Mouse (Mus musculus) embryonic facial prominence, embryonic 11.5 days (tissue): ENCODE measurements around the gene 1700012B07Rik. TPM values are rescaled to one million over a fixed set of nuclear protein-coding genes. Genes with fewer than 3 reads are reported as not detected.

Experiments
- ATAC-seq: fragments of 200-750 bp; cut with Nextera tagmentation; replicated peaks from 2 replicates; pipeline ENCODE4 v1.8.0; 2017; ENCODE audit warnings: low read depth; ENCODE audit not compliant: insufficient number of reproducible peaks, low FRiP score, low TSS enrichment
- DNase-seq: peaks from one replicate; pipeline ENCODE4 v3.0.0-alpha.2; 2015; ENCODE audit warnings: low spot score
- H3K27ac ChIP-seq: fragments of 300-500 bp; sonication (generic); replicated peaks from 2 replicates; pipeline ENCODE4 v1.5.1; 2014; ENCODE audit warnings: mild to moderate bottlenecking, low read depth, low read length, control low read depth
- H3K27me3 ChIP-seq: fragments of 300-500 bp; sonication (generic); 2 replicates; pipeline ENCODE4 v1.6.1; 2014; ENCODE audit warnings: mild to moderate bottlenecking, low read length, moderate library complexity, mixed read lengths; ENCODE audit not compliant: control insufficient read depth, insufficient read depth
- H3K36me3 ChIP-seq: fragments of 300-500 bp; sonication (generic); replicated peaks from 2 replicates; pipeline ENCODE4 v1.6.1; 2014; ENCODE audit warnings: low read depth, mild to moderate bottlenecking, low read length, moderate library complexity, mixed read lengths; ENCODE audit not compliant: control insufficient read depth, insufficient read depth
- H3K4me1 ChIP-seq: fragments of 300-500 bp; sonication (generic); 2 replicates; pipeline ENCODE4 v1.6.1; 2014; ENCODE audit warnings: low read length, mixed read lengths; ENCODE audit not compliant: control insufficient read depth, insufficient read depth
- H3K4me2 ChIP-seq: fragments of 300-500 bp; sonication (generic); 2 replicates; pipeline ENCODE4 v1.6.1; 2014; ENCODE audit warnings: low read depth, mild to moderate bottlenecking, control low read depth, low read length, moderate library complexity
- H3K4me3 ChIP-seq: fragments of 300-500 bp; sonication (generic); 2 replicates; pipeline ENCODE4 v1.5.1; 2014; ENCODE audit warnings: low read depth, low read length, control low read depth
- H3K9ac ChIP-seq: fragments of 300-500 bp; sonication (generic); replicated peaks from 2 replicates; pipeline ENCODE4 v1.6.1; 2014; ENCODE audit warnings: mild to moderate bottlenecking, control low read depth, low read length
- H3K9me3 ChIP-seq: fragments of 300-500 bp; sonication (generic); replicated peaks from 2 replicates; pipeline ENCODE4 v1.6.1; 2016; ENCODE audit warnings: mild to moderate bottlenecking, low read length, inconsistent platforms, mixed read lengths; ENCODE audit not compliant: control insufficient read depth
- WGBS: fragments of 180-500 bp; shearing (Covaris S2); extraction: QIAGEN DNeasy Blood & Tissue Kit; methylation state at CpG from one replicate; pipeline ENCODE4 v1.1.7; 2014; 5-methylcytosine and 5-hydroxymethylcytosine counted together
- polyA plus RNA-seq: library from polyadenylated mRNA; unstranded; fragments of >200 nt; fragmentation: Nextera tagmentation; extraction: Ambion mirVana; gene quantifications from 2 replicates; pipeline ENCODE4 v1.2.1, GENCODE M21; 2014

Gene 1700012B07Rik
- polyA plus RNA-seq, 1 experiment from 2014 or later, result not detected

DNA sequence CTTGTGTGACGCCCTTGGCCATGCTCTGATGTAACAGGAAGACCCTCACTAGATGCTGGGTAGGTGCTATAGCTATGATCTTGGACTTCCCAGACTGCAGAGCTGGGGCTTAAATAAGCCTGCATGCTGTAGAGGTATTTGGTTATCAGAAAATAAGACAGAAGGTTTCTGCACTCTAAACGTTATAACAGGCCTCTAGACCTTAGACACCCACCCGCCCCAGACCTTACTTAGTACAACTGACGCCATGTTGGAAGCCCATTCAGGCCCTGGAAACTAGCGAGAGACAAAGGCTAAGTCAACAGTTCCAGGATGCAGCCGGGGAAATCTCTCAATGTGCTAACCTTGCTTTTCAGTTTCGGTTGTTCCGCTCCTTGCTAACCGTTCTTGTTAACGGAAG is 44.2 kb upstream of the 1700012B07Rik start:
- 85% methylated on average over 10 of the region's 10 CpGs for WGBS
- H3K9me3 ChIP-seq, result no peaks in the 10 kb centered on the region
- no peak for ATAC-seq

DNA sequence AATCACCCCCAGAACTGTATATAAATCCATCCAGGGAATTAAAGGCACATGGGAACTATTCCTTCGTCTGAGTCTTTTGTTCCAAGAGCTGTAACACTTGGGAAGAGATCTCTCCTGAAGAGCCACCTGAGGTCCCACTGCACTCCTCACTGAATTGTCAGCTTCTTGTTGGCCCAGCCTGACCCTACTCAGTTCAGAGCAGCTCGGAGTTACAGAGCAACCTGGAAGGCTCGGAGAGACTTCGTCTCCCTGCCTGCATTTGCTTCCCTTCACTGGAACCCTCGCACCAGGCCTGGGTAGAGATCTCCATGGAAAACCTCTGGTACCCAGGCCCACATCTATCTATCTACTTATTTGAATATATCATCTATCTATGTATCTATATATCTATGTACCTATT is 40.0 kb upstream of the 1700012B07Rik start:
- Histone ChIP-seq H3K27me3 (no peaks in the 10 kb centered on the region), H3K9ac (no peak overlapping the region)
- WGBS, result 82% methylated on average over 5 of the region's 5 CpGs

More for the DNA sequence above, 44.2 kb upstream of the 1700012B07Rik start:
- Histone ChIP-seq H3K27ac (no peak overlapping the region), H3K27me3 (no peaks in the 10 kb centered on the region), H3K4me1 (no peaks in the 10 kb centered on the region), H3K4me3 (no peak overlapping the region), H3K4me2 (no peak overlapping the region), H3K36me3 (no peaks in the 10 kb centered on the region), H3K9ac (no peak overlapping the region)
- DNase-seq, result no peak

DNA sequence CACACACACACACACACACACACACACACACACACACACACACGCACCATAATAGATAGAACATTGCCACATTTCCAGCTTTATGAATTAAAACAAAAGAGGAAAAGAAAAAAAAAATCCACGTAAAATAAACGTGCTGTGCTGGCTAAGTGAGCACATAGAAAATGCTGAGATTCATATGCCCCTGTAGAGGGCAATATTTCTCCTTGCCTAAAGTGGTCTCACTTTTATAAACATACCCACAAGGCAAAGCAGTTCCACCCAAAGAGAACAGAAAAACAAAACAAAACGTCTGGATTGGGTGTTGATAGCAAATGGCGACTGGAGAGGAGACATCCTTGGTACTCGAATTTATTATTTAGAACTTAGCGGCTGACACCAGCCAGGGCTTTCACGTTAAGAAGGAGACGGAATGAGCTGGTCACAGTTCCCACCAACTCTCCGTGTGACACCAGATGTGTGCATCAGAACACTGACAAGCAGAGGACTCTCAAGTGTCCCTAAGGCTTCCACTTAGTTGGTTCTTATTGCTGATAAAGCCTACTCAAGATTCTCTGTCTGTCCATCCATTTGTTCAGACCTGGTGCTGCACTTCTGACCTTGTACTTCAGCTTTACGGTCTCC is 38.8 kb upstream of the 1700012B07Rik start:
- Histone ChIP-seq H3K4me2 (no peak overlapping the region), H3K36me3 (no peaks in the 10 kb centered on the region), H3K27me3 (no peaks in the 10 kb centered on the region), H3K4me3 (no peak overlapping the region), H3K9ac (no peak overlapping the region), H3K4me1 (no peaks in the 10 kb centered on the region), H3K27ac (no peak overlapping the region), H3K9me3 (no peaks in the 10 kb centered on the region)
- WGBS, result 77% methylated on average over 11 of the region's 11 CpGs
- ATAC-seq (no peak), DNase-seq (no peak)

More for the DNA sequence above, 40.0 kb upstream of the 1700012B07Rik start:
- no peaks in the 10 kb centered on the region for H3K9me3 ChIP-seq
- H3K36me3 ChIP-seq, result no peaks in the 10 kb centered on the region
- DNase-seq, result no peak
- no peak for ATAC-seq
- H3K4me2 ChIP-seq, result no peak overlapping the region
- H3K27ac ChIP-seq, result no peak overlapping the region
- no peak overlapping the region for H3K4me3 ChIP-seq
- no peaks in the 10 kb centered on the region for H3K4me1 ChIP-seq

DNA sequence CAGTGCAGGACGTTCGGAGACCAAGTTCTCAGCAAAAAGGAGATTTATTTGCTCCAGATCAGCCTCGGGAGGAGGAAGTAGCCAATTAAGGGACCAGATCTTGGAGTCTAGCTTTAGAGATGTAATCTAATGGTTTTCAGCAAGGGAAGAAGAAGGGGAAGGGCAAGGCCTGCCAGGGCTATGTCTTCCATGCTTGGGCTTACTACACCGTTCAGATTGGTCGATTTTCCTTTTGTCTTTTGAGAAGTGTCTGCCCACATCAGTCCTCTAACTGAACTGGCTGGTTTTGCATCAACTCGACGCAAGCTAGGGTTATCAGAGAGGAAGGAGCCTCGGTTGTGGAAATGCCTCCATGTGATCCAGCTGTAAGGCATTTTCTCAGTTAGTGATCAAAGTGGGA is 37.7 kb upstream of the 1700012B07Rik start:
- DNase-seq, result no peak
- no peaks in the 10 kb centered on the region for H3K4me1 ChIP-seq
- no peak overlapping the region for H3K27ac ChIP-seq
- H3K9ac ChIP-seq, result no peak overlapping the region
- no peaks in the 10 kb centered on the region for H3K9me3 ChIP-seq
- WGBS, result 82% methylated on average over 8 of the region's 8 CpGs
- no peaks in the 10 kb centered on the region for H3K36me3 ChIP-seq
- ATAC-seq, result no peak
- H3K4me2 ChIP-seq, result no peak overlapping the region
- no peaks in the 10 kb centered on the region for H3K27me3 ChIP-seq
- H3K4me3 ChIP-seq, result no peak overlapping the region

DNA sequence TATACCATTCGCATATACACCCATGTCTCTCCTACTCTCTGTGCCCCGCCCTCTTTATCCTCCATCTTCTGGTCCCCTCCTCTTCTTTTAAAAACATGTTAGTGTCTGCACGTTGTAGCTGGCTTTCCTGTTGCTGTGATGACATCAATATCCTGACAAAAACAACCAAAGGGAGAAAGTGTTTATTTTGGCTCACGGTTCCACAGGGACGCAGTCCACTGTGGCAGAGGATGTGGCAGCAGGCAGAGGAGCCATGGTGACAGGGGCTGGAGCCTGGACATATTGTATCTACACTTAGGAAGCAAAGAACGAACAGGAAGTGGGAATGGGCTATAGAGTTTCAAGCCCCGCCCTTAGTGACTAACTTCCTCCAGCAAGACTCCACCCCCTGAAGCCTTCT is 36.1 kb upstream of the 1700012B07Rik start:
- DNase-seq, result no peak
- no peak overlapping the region for H3K27ac ChIP-seq
- no peak overlapping the region for H3K4me3 ChIP-seq
- no peaks in the 10 kb centered on the region for H3K4me1 ChIP-seq
- no peaks in the 10 kb centered on the region for H3K36me3 ChIP-seq
- H3K27me3 ChIP-seq, result no peaks in the 10 kb centered on the region
- no peak for ATAC-seq
- no peak overlapping the region for H3K9ac ChIP-seq
- H3K4me2 ChIP-seq, result no peak overlapping the region
- 86% methylated on average over 7 of the region's 7 CpGs for WGBS
- no peaks in the 10 kb centered on the region for H3K9me3 ChIP-seq

DNA sequence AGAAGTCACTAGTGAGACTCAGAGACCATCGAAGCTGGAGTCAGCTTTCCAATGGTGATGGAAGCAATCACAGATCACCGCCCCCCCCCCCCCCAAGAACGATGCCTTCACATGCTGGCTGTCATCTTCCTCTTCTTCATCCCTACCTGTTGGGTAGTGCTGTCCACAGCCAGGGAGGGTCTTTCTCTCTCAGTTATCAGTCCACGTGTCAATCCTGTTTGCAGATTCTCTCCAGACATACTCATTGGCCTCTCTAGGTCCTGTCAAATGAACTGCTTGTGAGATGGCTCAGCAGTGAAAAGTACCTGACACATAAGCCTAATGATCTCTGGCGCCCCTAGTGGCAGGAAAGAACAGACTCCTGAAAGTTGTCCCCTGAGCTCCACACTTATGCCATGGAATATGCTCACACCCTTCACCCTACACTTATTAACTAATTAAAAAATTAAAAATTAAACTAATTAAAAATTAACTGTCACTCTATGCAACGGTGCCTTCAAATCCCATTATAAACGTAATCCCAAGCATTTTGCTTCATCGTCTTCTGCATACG is 35.4 kb upstream of the 1700012B07Rik start:
- no peak overlapping the region for H3K4me2 ChIP-seq
- no peaks in the 10 kb centered on the region for H3K9me3 ChIP-seq
- ATAC-seq, result peak; percentile 51; the same call in 1 of the 2 replicates
- H3K27ac ChIP-seq, result no peak overlapping the region
- no peaks in the 10 kb centered on the region for H3K4me1 ChIP-seq
- no peak overlapping the region for H3K4me3 ChIP-seq
- no peaks in the 10 kb centered on the region for H3K36me3 ChIP-seq
- WGBS, result 71% methylated on average over 9 of the region's 9 CpGs
- H3K27me3 ChIP-seq, result no peaks in the 10 kb centered on the region
- no peak overlapping the region for H3K9ac ChIP-seq
- peak; percentile 70 for DNase-seq

DNA sequence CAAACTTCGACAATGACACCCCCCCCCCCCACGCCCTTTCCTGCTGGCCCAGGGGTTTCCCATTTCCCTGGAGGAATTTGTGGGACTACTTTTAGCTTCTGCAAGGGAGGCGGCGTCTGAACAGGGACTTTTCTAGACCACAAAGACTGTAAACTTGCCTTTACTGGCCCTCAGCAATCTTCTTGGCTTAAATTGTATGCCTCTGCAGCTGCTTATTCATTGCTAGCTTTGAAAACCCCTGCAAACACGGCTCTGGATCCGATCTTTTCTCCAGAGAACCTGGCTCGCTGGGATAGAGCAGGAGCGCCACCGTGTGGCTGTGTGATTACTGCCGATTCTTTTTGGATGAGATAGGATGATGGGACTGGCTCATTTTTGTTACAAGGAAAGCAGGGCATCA is 32.7 kb upstream of the 1700012B07Rik start:
- DNase-seq (peak; percentile 95), ATAC-seq (no peak)
- 7% methylated on average over 10 of the region's 10 CpGs for WGBS
- Histone ChIP-seq H3K36me3 (no peaks in the 10 kb centered on the region), H3K9ac (peak overlapping the region; percentile 33; the same call in 1 of the 2 replicates), H3K27me3 (no peaks in the 10 kb centered on the region), H3K4me3 (no peak overlapping the region), H3K27ac (no peak overlapping the region), H3K9me3 (no peaks in the 10 kb centered on the region), H3K4me2 (peak overlapping the region; percentile 11; the same call in 1 of the 2 replicates), H3K4me1 (no peaks in the 10 kb centered on the region)

DNA sequence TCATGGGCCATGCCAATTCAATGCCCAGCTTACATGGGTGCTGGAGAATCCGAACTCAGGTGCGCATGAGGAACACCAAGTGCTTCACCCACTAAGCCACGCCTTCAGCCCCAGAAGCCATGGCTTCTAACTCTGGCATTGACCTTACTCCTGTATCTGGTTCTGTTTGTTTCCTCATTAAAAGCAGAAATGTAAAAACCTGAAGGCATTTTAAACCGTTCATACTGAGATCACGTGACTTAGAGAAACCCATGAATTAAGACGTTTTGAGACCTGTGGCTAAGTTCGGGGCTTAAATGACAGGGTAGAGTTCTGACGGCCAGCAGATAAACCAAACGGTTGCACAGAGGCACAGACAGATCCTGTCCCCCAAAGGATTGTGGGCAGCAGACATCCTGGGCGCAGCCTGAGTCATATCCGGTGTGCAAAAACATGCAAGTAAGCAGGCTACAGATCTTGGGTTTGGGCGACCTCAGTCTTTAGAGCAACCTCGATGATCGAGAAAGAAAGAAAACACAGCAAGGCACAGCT is 32.2 kb upstream of the 1700012B07Rik start:
- Histone ChIP-seq H3K4me2 (no peak overlapping the region; the same call in 1 of the 2 replicates), H3K4me1 (no peaks in the 10 kb centered on the region), H3K9me3 (no peaks in the 10 kb centered on the region), H3K9ac (no peak overlapping the region; the same call in 1 of the 2 replicates), H3K4me3 (no peak overlapping the region), H3K27ac (no peak overlapping the region), H3K27me3 (no peaks in the 10 kb centered on the region), H3K36me3 (no peaks in the 10 kb centered on the region)
- ATAC-seq (no peak), DNase-seq (no peak)
- WGBS, result 62% methylated on average over 14 of the region's 14 CpGs
